Comparison of ENCODE assay signal across 8 mouse cellular contexts in genomic region chr17:28207092-28207491, GRCm38 (mm10). TPM values are rescaled to one million over a fixed set of nuclear protein-coding genes. Genes with fewer than 3 reads are reported as not detected.
DNase-seq lines count a peak whose midpoint lies in the region; ATAC-seq and TF ChIP-seq lines count a peak whose summit lies in the region.

No protein-coding gene starts in this region.

- intact Hi-C loops in heart, postnatal 25 days (cut with DNase I): loop anchor here (2.0 to 5.0 kb wide), 2 partner anchors 102 to 160 kb away; partner anchors contain the start of gene Tulp1

- TF ChIP-seq EP300 in heart, postnatal 0 days (IDR thresholded peaks at IDR 0.05; ENCODE audit: low read depth): no peak
- no peak for TF ChIP-seq EP300 in MEL (IDR thresholded peaks at IDR 0.05; ENCODE audit: low read depth in 1 of 2, low read length in 2 of 2)

- peak overlapping the region; percentile 53; the same call in 1 of the 2 replicates for H3K9ac ChIP-seq in heart, postnatal 0 days (replicated peaks; ENCODE audit: low read depth, low read length)
- peak overlapping the region; percentile 85 for H3K9ac ChIP-seq in MEL (ENCODE audit: control insufficient read depth, low read depth, low read length, poor library complexity, severe bottlenecking)
- H3K9ac ChIP-seq in hindbrain, embryonic 12.5 days: peak overlapping the region; percentile 44; the same call in 1 of the 2 replicates
- peak overlapping the region; percentile 23; the same call in 1 of the 2 replicates for H3K9ac ChIP-seq in midbrain, embryonic 14.5 days (replicated peaks; ENCODE audit: low read length)

- peaks cover 11% of the 10 kb centered on the region; the same call in 1 of the 2 replicates for H3K36me3 ChIP-seq in heart, postnatal 0 days (replicated peaks; ENCODE audit: control insufficient read depth, insufficient read depth, low read length)
- H3K36me3 ChIP-seq in MEL (ENCODE audit: control insufficient read depth in 1 of 2, insufficient read depth in 2 of 2, low read length in 2 of 2): peaks cover 0 to 17% of the 10 kb centered on the region in 2 experiments; a peak in 2 of 4 replicates
- H3K36me3 ChIP-seq in hindbrain, embryonic 12.5 days: peaks cover 24% of the 10 kb centered on the region
- H3K36me3 ChIP-seq in midbrain, embryonic 14.5 days (ENCODE audit: control insufficient read depth, insufficient read depth, low read length): peaks cover 24% of the 10 kb centered on the region

- peak overlapping the region; percentile 64; the same call in 1 of the 2 replicates for H3K4me2 ChIP-seq in heart, postnatal 0 days (ENCODE audit: low read depth, low read length)
- H3K4me2 ChIP-seq in hindbrain, embryonic 12.5 days (replicated peaks): 0 out of 2 replicates have a peak overlapping the region, but pooled peaks have one; percentile 32
- H3K4me2 ChIP-seq in midbrain, embryonic 14.5 days (ENCODE audit: low read length): no peak overlapping the region

- 59% methylated on average over 8 of the region's 8 CpGs for WGBS in heart, postnatal 0 days
- WGBS in hindbrain, embryonic 12.5 days: 75% methylated on average over 8 of the region's 8 CpGs
- 78% methylated on average over 8 of the region's 8 CpGs for WGBS in midbrain, embryonic 14.5 days

- no peak overlapping the region; the same call in 1 of the 2 replicates for H3K4me3 ChIP-seq in heart, postnatal 0 days (ENCODE audit: low read depth, low read length)
- peak overlapping the region; percentile 52 to 78 for H3K4me3 ChIP-seq in MEL (ENCODE audit: control insufficient read depth in 1 of 2, insufficient read depth in 1 of 2, low read depth in 2 of 2, low read length in 2 of 2)
- no peak overlapping the region for H3K4me3 ChIP-seq in hindbrain, embryonic 12.5 days
- H3K4me3 ChIP-seq in midbrain, embryonic 14.5 days (replicated peaks; ENCODE audit: low read depth, low read length): no peak overlapping the region

- TF ChIP-seq POLR2A in MEL (IDR thresholded peaks at IDR 0.05; ENCODE audit: control insufficient read depth in 1 of 2, insufficient read depth in 1 of 2, low read depth in 1 of 2, low read length in 2 of 2, poor library complexity in 1 of 2): no peak

- ATAC-seq in heart, postnatal 0 days (ENCODE audit: insufficient read depth, low read depth): no peak; the same call in 1 of the 2 replicates
- no peak for ATAC-seq in hindbrain, embryonic 12.5 days (ENCODE audit: low FRiP score)
- no peak for ATAC-seq in midbrain, embryonic 14.5 days (ENCODE audit: low FRiP score, low TSS enrichment)
- ATAC-seq in granulocyte monocyte progenitor cell, adult 5-6 weeks (replicated peaks; ENCODE audit: poor library complexity, severe bottlenecking): no peak; the same call in 1 of the 2 replicates

- TF ChIP-seq RAD21 in MEL (IDR thresholded peaks at IDR 0.05; ENCODE audit: low read depth, low read length): no peak

- no peaks in the 10 kb centered on the region for H3K9me3 ChIP-seq in heart, postnatal 0 days (replicated peaks; ENCODE audit: control insufficient read depth, low read length)
- no peaks in the 10 kb centered on the region for H3K9me3 ChIP-seq in MEL (replicated peaks; ENCODE audit: insufficient read depth, low read length)
- H3K9me3 ChIP-seq in hindbrain, embryonic 12.5 days (replicated peaks): no peaks in the 10 kb centered on the region
- H3K9me3 ChIP-seq in midbrain, embryonic 14.5 days (ENCODE audit: control insufficient read depth, low read length): no peaks in the 10 kb centered on the region

- no peak for TF ChIP-seq CTCF in heart, postnatal 0 days (IDR thresholded peaks at IDR 0.05; ENCODE audit: low read depth)
- TF ChIP-seq CTCF in MEL (IDR thresholded peaks at IDR 0.05 in 2 of 3, conservative IDR thresholded peaks at IDR 0.05 in 1 of 3; ENCODE audit: control insufficient read depth in 1 of 3, insufficient read depth in 1 of 3, low read depth in 2 of 3, low read length in 3 of 3, poor library complexity in 1 of 3, severe bottlenecking in 1 of 3): no peak

- peaks cover 37% of the 10 kb centered on the region for H3K79me2 ChIP-seq in MEL (ENCODE audit: control insufficient read depth, insufficient read depth, low read length, poor library complexity)

- H3K27ac ChIP-seq in heart, postnatal 0 days (ENCODE audit: low read depth): peak overlapping the region; percentile 81
- H3K27ac ChIP-seq in MEL (ENCODE audit: control insufficient read depth, low read depth, low read length): peak overlapping the region; percentile 96
- H3K27ac ChIP-seq in hindbrain, embryonic 12.5 days: peak overlapping the region; percentile 66; the same call in 1 of the 2 replicates
- peak overlapping the region; percentile 20; the same call in 1 of the 2 replicates for H3K27ac ChIP-seq in midbrain, embryonic 14.5 days (replicated peaks; ENCODE audit: low read depth, low read length)

- H3K4me1 ChIP-seq in heart, postnatal 0 days (ENCODE audit: control insufficient read depth, insufficient read depth): peaks cover 8% of the 10 kb centered on the region; the same call in 1 of the 2 replicates
- peaks cover 9 to 25% of the 10 kb centered on the region in 2 experiments for H3K4me1 ChIP-seq in MEL (ENCODE audit: control insufficient read depth in 1 of 2, insufficient read depth in 2 of 2, low read length in 2 of 2)
- peaks cover 13% of the 10 kb centered on the region for H3K4me1 ChIP-seq in hindbrain, embryonic 12.5 days
- H3K4me1 ChIP-seq in midbrain, embryonic 14.5 days (ENCODE audit: control insufficient read depth, insufficient read depth, low read length): no peaks in the 10 kb centered on the region

- DNase-seq in heart, postnatal 0 days (ENCODE audit: low spot score): no peak
- no peak for DNase-seq in heart, postnatal 25 days (ENCODE audit: low spot score)
- DNase-seq in MEL (ENCODE audit: low read depth, low spot score): no peak
- no peak for DNase-seq in midbrain, embryonic 14.5 days
- no peak for DNase-seq in urinary bladder, postnatal 36 days (ENCODE audit: low spot score in 2 of 2)
- DNase-seq in gastrocnemius, adult 8-10 months (ENCODE audit: low spot score in 2 of 2): no peak

- H3K27me3 ChIP-seq in heart, postnatal 0 days (ENCODE audit: control insufficient read depth, insufficient read depth, low read length): no peaks in the 10 kb centered on the region
- H3K27me3 ChIP-seq in MEL (ENCODE audit: control insufficient read depth in 1 of 2, insufficient read depth in 2 of 2, low read length in 2 of 2): no peaks in the 10 kb centered on the region
- H3K27me3 ChIP-seq in hindbrain, embryonic 12.5 days: no peaks in the 10 kb centered on the region
- no peaks in the 10 kb centered on the region for H3K27me3 ChIP-seq in midbrain, embryonic 14.5 days (ENCODE audit: control insufficient read depth, insufficient read depth, low read length)

TF ChIP-seq in MEL, 35 proteins besides CTCF, POLR2A, EP300 and RAD21 (continues in another document):
- TF ChIP-seq NELFE (IDR thresholded peaks at IDR 0.05; ENCODE audit: low read depth, low read length): no peak
- no peak for TF ChIP-seq MAFK (IDR thresholded peaks at IDR 0.05; ENCODE audit: borderline replicate concordance, low read depth, low read length)
- no peak for TF ChIP-seq USF2 (IDR thresholded peaks at IDR 0.05; ENCODE audit: borderline replicate concordance in 1 of 2, insufficient read depth in 1 of 2, low read depth in 1 of 2, low read length in 2 of 2)
- no peak for TF ChIP-seq TBP (IDR thresholded peaks at IDR 0.05; ENCODE audit: low read depth, low read length)

RNA-seq across cellular contexts. Expression of gene Def6, which starts 0.5 kb away (rescaled TPM):
- 3.5 and 5.8 TPM in 2 replicates for total RNA-seq in heart, postnatal 0 days (2014; rRNA removed; ENCODE audit: low replicate concordance)
- 2.5 and 2.8 TPM in 2 replicates for polyA plus RNA-seq in heart, postnatal 0 days (2015; fragmentation: Nextera tagmentation; extraction: Ambion mirVana)
- total RNA-seq in heart, postnatal 25 days (2021): 1 to 10 TPM; 2.4 to 2.8 TPM
- total RNA-seq in MEL (2012; rRNA removed): 110 and 121 TPM in 2 replicates
- polyA plus RNA-seq in MEL (2012; ENCODE audit: insufficient read depth in 1 of 2, insufficient read length in 2 of 2, low read depth in 1 of 2, low replicate concordance in 2 of 2, missing spikeins in 1 of 2): 100 to 1,000 TPM in 1 of 2 experiments, not detected in 1; 154 TPM
- polyA plus RNA-seq in hindbrain, embryonic 12.5 days (2016; fragmentation: Nextera tagmentation; extraction: Ambion mirVana): 5.7 and 6.1 TPM in 2 replicates
- polyA plus RNA-seq in midbrain, embryonic 14.5 days (2014; fragmentation: Nextera tagmentation; extraction: Ambion mirVana): 3.2 and 3.5 TPM in 2 replicates
- 1 to 10 TPM in 3 of 4 experiments, under 1 TPM in 1; 0.90 to 2.1 (median 1.2) TPM for total RNA-seq in gastrocnemius, adult 8-10 months (2022)
- total RNA-seq in granulocyte monocyte progenitor cell, adult 5-6 weeks (2014; fragmentation: Nextera tagmentation): 57.9 and 67.3 TPM in 2 replicates
- total RNA-seq in granulocyte monocyte progenitor cell, adult 5-6 weeks (2017): 108 and 142 TPM in 2 replicates

RNA-seq across cellular contexts. Expression of gene Ppard, which starts 25.4 kb away (rescaled TPM):
- total RNA-seq in heart, postnatal 0 days (2014; rRNA removed; ENCODE audit: low replicate concordance): 6.6 and 23.1 TPM in 2 replicates
- 0.99 and 1.4 TPM in 2 replicates for polyA plus RNA-seq in heart, postnatal 0 days (2015; fragmentation: Nextera tagmentation; extraction: Ambion mirVana)
- 10 to 100 TPM; 40.4 to 40.6 TPM for total RNA-seq in heart, postnatal 25 days (2021)
- total RNA-seq in MEL (2012; rRNA removed): 3.4 and 3.5 TPM in 2 replicates
- 10 to 100 TPM in 1 of 2 experiments, not detected in 1; 12.7 TPM for polyA plus RNA-seq in MEL (2012; ENCODE audit: insufficient read depth in 1 of 2, insufficient read length in 2 of 2, low read depth in 1 of 2, low replicate concordance in 2 of 2, missing spikeins in 1 of 2)
- polyA plus RNA-seq in hindbrain, embryonic 12.5 days (2016; fragmentation: Nextera tagmentation; extraction: Ambion mirVana): 1.7 and 2.4 TPM in 2 replicates
- 1.2 and 1.5 TPM in 2 replicates for polyA plus RNA-seq in midbrain, embryonic 14.5 days (2014; fragmentation: Nextera tagmentation; extraction: Ambion mirVana)
- total RNA-seq in gastrocnemius, adult 8-10 months (2022): 10 to 100 TPM; 24.7 to 28.3 (median 26.1) TPM
- 8.4 and 8.8 TPM in 2 replicates for total RNA-seq in granulocyte monocyte progenitor cell, adult 5-6 weeks (2014; fragmentation: Nextera tagmentation)
- total RNA-seq in granulocyte monocyte progenitor cell, adult 5-6 weeks (2017): 0.34 and 5.6 TPM in 2 replicates

RNA-seq across cellular contexts. Expression of gene Zfp523, which starts 30.2 kb away (rescaled TPM):
- total RNA-seq in heart, postnatal 0 days (2014; rRNA removed; ENCODE audit: low replicate concordance): 24.1 and 33.0 TPM in 2 replicates
- 14.9 and 15.4 TPM in 2 replicates for polyA plus RNA-seq in heart, postnatal 0 days (2015; fragmentation: Nextera tagmentation; extraction: Ambion mirVana)
- total RNA-seq in heart, postnatal 25 days (2021): 10 to 100 TPM; 11.5 to 12.4 TPM
- 21.4 and 29.5 TPM in 2 replicates for total RNA-seq in MEL (2012; rRNA removed)
- polyA plus RNA-seq in MEL (2012; ENCODE audit: insufficient read depth in 1 of 2, insufficient read length in 2 of 2, low read depth in 1 of 2, low replicate concordance in 2 of 2, missing spikeins in 1 of 2): 10 to 100 TPM in 1 of 2 experiments, not detected in 1; 53.0 TPM
- polyA plus RNA-seq in hindbrain, embryonic 12.5 days (2016; fragmentation: Nextera tagmentation; extraction: Ambion mirVana): 50.0 and 50.6 TPM in 2 replicates
- 41.8 and 51.9 TPM in 2 replicates for polyA plus RNA-seq in midbrain, embryonic 14.5 days (2014; fragmentation: Nextera tagmentation; extraction: Ambion mirVana)
- 10 to 100 TPM; 13.0 to 19.2 (median 16.7) TPM for total RNA-seq in gastrocnemius, adult 8-10 months (2022)
- total RNA-seq in granulocyte monocyte progenitor cell, adult 5-6 weeks (2014; fragmentation: Nextera tagmentation): 14.5 and 20.9 TPM in 2 replicates
- total RNA-seq in granulocyte monocyte progenitor cell, adult 5-6 weeks (2017): 19.5 and 29.1 TPM in 2 replicates

Comparison
In these comparisons a context has a peak if more than half of its experiments do, and no peak if none do; other contexts are left out.
1. H3K27ac ChIP-seq: peak in every context shown above with its lines; median percentile 96 in MEL; 81 in heart, postnatal 0 days; 66 in hindbrain, embryonic 12.5 days; 20 in midbrain, embryonic 14.5 days.
2. H3K4me3 ChIP-seq: peak in MEL (2 of 2); none in heart, postnatal 0 days (single experiment), hindbrain, embryonic 12.5 days (single experiment) and midbrain, embryonic 14.5 days (single experiment).
3. H3K9ac ChIP-seq: peak in every context shown above with its lines; median percentile 85 in MEL; 53 in heart, postnatal 0 days; 44 in hindbrain, embryonic 12.5 days; 23 in midbrain, embryonic 14.5 days.